Mouse (Mus musculus): Measurements from ENCODE around the gene Gm6040.
A peak's percentile ranks its signal among the peaks of the same experiment; 100 is the strongest.

Gene Gm6040

DNA sequence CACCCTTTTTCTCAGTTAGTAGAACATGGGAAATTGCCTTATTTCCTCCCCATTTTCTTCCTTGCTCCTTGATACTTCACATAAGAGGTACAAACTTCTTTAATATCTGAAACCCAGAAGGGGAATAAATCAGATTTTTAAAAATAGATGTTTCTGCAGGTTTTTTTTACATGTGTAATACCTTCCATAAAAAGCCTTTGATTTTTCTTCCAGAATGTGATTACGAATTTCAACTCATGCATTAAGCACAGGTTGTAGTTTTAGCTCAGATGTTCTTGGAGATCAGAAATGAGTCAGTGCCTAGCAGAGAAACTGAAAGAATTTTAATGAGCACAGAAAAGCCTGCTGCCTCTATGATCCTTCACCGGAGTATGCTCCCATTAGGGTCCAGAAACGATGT lies at the start of gene Gm6040:
TSS of gene Gm6040 (minus strand) at position 101 of the 400 bp plus-strand sequence.
- DNase-seq (ENCODE audit: low read depth, low spot score): no peak

DNA sequence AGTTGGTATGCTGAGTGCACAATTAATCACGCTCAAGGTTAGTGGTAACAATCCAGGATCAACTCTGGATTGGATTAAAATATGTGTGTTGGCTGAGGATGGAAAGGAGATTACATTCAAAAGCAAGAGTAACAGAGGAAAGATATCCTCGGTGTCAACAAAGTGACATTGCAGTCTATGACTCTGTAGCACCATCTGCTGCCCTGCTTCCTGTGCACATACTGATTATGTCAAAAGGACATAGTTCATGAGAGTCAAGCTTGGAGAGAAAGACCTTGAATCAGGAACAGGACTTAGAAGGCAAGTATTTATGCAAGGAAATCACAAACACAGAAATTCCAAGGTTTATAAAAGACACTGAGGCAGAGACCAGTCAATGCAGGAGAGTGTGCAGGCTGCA lies 42.7 kb upstream of the Gm6040 start:
- DNase-seq (ENCODE audit: low read depth, low spot score): no peak

DNA sequence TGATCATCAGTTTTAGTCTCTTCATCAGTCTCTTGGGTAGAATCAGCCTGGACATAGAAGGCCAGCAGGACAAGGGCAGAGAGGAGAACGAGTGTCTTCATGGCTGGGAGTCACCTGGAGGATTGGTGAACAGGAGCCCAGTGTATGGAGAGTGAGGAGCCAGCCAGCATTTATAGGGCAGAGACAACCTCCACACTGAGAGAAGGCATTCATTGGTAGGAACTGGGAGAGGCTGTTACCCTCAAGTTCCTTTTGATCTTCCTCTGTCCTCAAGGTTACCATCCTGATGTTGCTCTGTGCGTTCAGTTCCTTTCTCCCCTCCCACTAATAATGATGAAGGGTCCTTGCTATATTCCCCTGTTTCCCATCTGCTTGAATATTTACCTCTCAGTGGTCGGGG lies 22.7 kb upstream of the Gm6040 start, which contains the start of gene AY761185:
TSS of gene AY761185 (minus strand) at position 101 of the 400 bp plus-strand sequence.
- DNase-seq (ENCODE audit: low read depth, low spot score): no peak

DNA sequence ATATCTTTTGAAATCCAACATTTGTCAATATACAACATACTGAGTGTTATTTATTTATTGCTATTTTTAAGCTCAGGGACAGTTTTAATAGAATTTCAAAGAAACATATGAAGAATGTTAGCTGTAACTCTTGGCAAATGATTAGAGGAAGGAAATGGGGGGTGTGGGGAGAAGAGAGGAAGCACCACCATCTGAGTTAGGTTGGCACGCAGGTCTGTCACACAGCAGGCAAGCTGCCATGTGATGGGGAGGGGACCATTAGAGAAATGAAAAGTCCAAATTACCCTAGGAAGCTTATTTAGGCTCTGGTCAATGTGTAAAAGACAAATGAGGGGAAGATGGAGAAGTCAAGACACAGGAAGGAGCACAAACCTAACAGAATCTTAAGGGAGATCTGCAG lies 9.6 kb downstream of the Gm6040 start:
- no peak for DNase-seq (ENCODE audit: low read depth, low spot score)

DNA sequence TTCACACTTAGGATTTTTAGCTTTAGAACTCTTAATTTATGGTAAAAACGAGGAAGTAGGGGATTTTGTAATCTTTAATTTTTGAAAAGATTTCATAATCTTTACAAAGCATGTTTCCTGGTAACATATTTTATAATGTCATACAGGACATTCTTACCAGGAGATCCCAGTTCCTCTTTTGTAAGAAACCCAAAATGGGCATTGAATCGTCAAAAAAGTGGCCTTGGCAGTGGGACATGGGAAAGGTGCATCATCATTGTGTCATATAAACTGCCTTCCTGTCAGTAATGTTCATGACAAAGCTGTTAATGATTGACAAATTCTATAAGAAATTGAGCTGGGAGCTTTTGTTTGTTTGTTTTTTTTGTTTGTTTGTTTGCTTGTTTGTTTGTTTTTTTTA lies 13.6 kb downstream of the Gm6040 start:
- DNase-seq (ENCODE audit: low read depth, low spot score): no peak

DNA sequence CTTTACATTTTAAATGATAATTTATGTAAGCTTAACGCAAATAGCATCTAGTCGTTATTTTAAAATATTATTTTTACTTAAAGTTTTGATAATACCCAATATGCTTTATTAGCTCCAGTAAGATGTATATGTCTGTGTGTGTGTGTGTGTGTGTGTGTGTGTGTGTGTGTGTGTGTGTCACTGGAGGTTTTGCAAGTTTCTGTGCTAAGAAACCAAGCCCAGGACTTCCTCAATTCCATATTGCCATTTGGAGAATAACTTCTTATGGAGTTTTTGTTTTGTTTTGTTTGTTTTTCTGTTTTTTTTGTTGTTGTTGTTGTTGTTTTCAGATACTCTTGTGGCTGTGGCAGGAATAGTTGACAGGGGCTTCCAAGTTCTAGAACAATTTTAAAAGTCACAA lies 14.8 kb downstream of the Gm6040 start:
- no peak for DNase-seq (ENCODE audit: low read depth, low spot score)

DNA sequence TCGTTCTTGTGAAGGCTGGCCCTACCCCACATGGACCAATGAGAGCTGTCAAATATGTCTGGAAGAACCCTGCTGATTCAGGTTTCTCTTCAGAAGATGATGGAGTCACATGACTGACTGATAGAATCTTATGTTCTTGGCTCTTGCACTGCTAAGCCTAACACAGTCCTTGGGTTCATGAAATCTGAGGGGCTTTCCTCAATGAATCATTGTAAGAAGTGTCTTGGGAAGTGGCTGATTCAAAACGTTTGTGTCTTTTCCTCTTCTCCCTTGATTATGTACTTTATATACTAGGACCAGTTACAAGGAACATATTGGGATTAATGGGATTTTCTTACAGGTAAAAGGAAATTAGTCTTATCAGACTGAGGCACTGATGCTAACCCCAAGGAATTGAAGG lies 19.3 kb downstream of the Gm6040 start, which contains the start of gene Gm15056:
TSS of gene Gm15056 (minus strand) at position 101 of the 400 bp plus-strand sequence.
- DNase-seq (ENCODE audit: low read depth, low spot score): no peak

DNA sequence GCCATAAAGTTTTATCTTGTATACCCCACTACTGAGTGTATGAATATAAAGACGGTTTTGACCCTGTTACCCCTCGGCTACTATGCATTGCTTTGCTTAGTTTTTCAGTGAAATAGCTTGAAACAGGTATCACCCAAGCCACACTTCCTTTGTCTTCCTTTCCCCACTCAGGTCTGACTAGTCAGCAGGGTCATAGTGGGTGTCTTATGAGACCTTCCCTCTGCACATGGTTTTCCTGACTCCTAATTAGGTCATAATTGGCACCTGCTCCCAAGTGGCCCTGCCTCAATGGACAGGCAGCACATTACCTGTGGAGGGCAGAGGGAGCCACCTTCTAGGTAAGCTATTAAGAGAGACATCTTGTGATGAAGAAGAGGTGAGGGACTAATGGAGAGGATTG lies 29.5 kb downstream of the Gm6040 start, which contains the start of gene Defb33:
TSS of gene Defb33 (plus strand) at position 301 of the 400 bp plus-strand sequence.
- DNase-seq (ENCODE audit: low read depth, low spot score): no peak

DNA sequence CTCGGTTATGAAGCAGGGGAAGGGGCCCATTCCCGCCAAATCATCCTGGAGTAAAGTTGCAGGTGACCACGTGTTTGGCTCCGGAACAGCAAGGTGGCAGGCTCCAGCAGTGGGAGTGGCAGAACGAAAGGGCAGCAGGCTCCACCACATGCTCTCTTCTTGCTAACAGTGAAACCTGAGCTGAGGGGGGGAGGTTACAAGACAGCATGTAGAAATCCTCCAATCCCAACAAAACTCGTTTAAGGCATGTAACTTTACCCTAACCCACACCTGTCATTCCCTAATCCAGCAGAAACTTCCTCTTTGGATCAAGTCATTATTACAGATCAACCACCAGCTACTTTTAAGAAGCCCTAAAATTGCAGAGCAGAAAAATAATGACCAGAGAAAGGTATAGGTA lies 47.3 kb downstream of the Gm6040 start:
- peak; percentile 35 for DNase-seq (ENCODE audit: low read depth, low spot score)
